Mouse (Mus musculus) heart, postnatal 14 days (tissue): Measurements from ENCODE around the gene Hist1h2ag. TPM values are rescaled to one million over a fixed set of nuclear protein-coding genes. Genes with fewer than 3 reads are reported as not detected.
A peak's percentile ranks its signal among the peaks of the same experiment; 100 is the strongest.

Source experiments
- DNase-seq, 2 experiments: peaks; one replicate each; pipeline ENCODE4 v3.0.0; 2021 to 2022
- intact Hi-C: fragments of 180-260 bp; cut with DNase I; formaldehyde crosslinking; loops from one replicate; pipeline ENCODE4 v1.15.1; 2025
- microRNA-seq, 2 experiments: library from miRNA; unstranded; fragments of <30 nt; microRNA quantifications; one replicate each; pipeline ENCODE4 v1.2.0; 2021 to 2022
- total RNA-seq, 2 experiments: library from RNA; stranded (reverse); gene quantifications; 2 replicates each; pipeline ENCODE4 v1.2.3; 2021

Gene Hist1h2ag
- total RNA-seq, 2 experiments from 2014 or later, result 44.4 to 112 TPM

- intact Hi-C loops, result no loop called here
- peak; percentile 21 to 40 for DNase-seq
These were observed 47.3 kb downstream of the Hist1h2ag start for GRCm38 (mm10) chr13:21995331-21995914.

- intact Hi-C loops, result no loop called here
- DNase-seq, result no peak
These were observed 47.8 kb downstream of the Hist1h2ag start for GRCm38 (mm10) chr13:21994896-21995295.

- intact Hi-C loops, result no loop called here
- DNase-seq, result peak in 1 of 2 experiments; percentile 14
These were observed 48.6 kb downstream of the Hist1h2ag start for GRCm38 (mm10) chr13:21993957-21994738.

- intact Hi-C loops, result no loop called here
- DNase-seq, result no peak
These were observed 50.2 kb downstream of the Hist1h2ag start for GRCm38 (mm10) chr13:21992550-21992949.

Small RNA genes within 50 kb of the gene (microRNA-seq; reads per million reads assigned to microRNA genes)
- 0 reads per million in 2 experiments for gene Gm26300
- 0 reads per million in 2 experiments for gene Gm44390
- 0 reads per million in 2 experiments for gene Gm44486

Other genes with a start within 250 kb of the Hist1h2ag start
- 100 to 1,000 TPM in 1 of 2 experiments, 10 to 100 TPM in 1; 53.2 to 110 TPM for gene Hist1h2bq, start 232.7 kb downstream of the Hist1h2ag start, total RNA-seq
- not detected for gene Hist1h2ao, start 232.5 kb downstream of the Hist1h2ag start, total RNA-seq
- gene Hist1h4m, start 231.2 kb downstream of the Hist1h2ag start, total RNA-seq, result 100 to 1,000 TPM; 163 to 280 TPM
- 10 to 100 TPM in 1 of 2 experiments, 1 to 10 TPM in 1; 9.1 to 16.3 TPM for gene Hist1h4n, start 210.7 kb downstream of the Hist1h2ag start, total RNA-seq
- 100 to 1,000 TPM in 1 of 2 experiments, 10 to 100 TPM in 1; 85.4 to 183 TPM for gene Hist1h2ap, start 209.4 kb downstream of the Hist1h2ag start, total RNA-seq
- 100 to 1,000 TPM in 1 of 2 experiments, 10 to 100 TPM in 1; 52.5 to 108 TPM for gene Hist1h2br, start 209.2 kb downstream of the Hist1h2ag start, total RNA-seq
- gene Zfp184, start 97.8 kb downstream of the Hist1h2ag start, total RNA-seq, result under 1 TPM; 0.62 to 0.90 TPM
- not detected for gene Pom121l2, start 61.8 kb downstream of the Hist1h2ag start, total RNA-seq
- 10 to 100 TPM in 1 of 2 experiments, not detected in 1; 11.6 TPM for gene Prss16, start 33.2 kb downstream of the Hist1h2ag start, total RNA-seq
- 100 to 1,000 TPM in 1 of 2 experiments, 10 to 100 TPM in 1; 69.3 to 132 TPM for gene Hist1h2ah, start 7.4 kb downstream of the Hist1h2ag start, total RNA-seq
- 100 to 1,000 TPM in 1 of 2 experiments, 10 to 100 TPM in 1; 67.9 to 160 TPM for gene Hist1h2bk, start 7.1 kb downstream of the Hist1h2ag start, total RNA-seq
- 10 to 100 TPM; 29.6 to 55.4 TPM for gene Hist1h4i, start 1.6 kb downstream of the Hist1h2ag start, total RNA-seq
- 10 to 100 TPM; 36.4 to 83.6 TPM for gene Hist1h2bj, start 270 bp upstream of the Hist1h2ag start, total RNA-seq
- gene Vmn1r188, start 41.5 kb upstream of the Hist1h2ag start, total RNA-seq, result not detected
- gene Vmn1r189, start 62.9 kb upstream of the Hist1h2ag start, total RNA-seq, result not detected
- not detected for gene Vmn1r191, start 141.0 kb upstream of the Hist1h2ag start, total RNA-seq
- gene Vmn1r192, start 148.2 kb upstream of the Hist1h2ag start, total RNA-seq, result not detected
- not detected for gene Vmn1r193, start 180.2 kb upstream of the Hist1h2ag start, total RNA-seq
- not detected for gene Vmn1r194, start 201.3 kb upstream of the Hist1h2ag start, total RNA-seq
- not detected for gene Vmn1r195, start 227.6 kb upstream of the Hist1h2ag start, total RNA-seq
- not detected for gene Vmn1r196, start 247.0 kb upstream of the Hist1h2ag start, total RNA-seq